Mouse (Mus musculus): ENCODE data around the gene Negr1.
A peak's percentile ranks its signal among the peaks of the same experiment; 100 is the strongest.

Gene Negr1

DNA sequence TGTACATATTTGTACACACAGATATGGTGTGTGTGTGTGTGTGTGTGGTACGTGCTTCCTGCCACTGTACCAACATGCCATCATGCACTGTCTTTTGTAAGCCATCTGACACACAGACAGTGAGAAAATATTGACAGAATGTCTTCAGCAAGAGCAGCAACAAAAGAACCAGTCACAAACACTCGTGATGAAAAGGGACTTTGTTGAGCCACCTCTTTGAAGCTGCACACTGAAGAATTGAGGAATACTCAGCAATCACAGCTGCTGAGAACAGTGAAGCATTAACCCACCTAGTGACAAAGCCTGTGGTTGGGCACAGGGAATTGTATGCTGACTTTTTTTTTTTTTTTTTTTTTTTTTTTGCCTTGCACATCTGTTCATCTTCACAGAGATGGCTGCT is 558.3 kb downstream of the Negr1 start:
- DNase-seq, result no peak

DNA sequence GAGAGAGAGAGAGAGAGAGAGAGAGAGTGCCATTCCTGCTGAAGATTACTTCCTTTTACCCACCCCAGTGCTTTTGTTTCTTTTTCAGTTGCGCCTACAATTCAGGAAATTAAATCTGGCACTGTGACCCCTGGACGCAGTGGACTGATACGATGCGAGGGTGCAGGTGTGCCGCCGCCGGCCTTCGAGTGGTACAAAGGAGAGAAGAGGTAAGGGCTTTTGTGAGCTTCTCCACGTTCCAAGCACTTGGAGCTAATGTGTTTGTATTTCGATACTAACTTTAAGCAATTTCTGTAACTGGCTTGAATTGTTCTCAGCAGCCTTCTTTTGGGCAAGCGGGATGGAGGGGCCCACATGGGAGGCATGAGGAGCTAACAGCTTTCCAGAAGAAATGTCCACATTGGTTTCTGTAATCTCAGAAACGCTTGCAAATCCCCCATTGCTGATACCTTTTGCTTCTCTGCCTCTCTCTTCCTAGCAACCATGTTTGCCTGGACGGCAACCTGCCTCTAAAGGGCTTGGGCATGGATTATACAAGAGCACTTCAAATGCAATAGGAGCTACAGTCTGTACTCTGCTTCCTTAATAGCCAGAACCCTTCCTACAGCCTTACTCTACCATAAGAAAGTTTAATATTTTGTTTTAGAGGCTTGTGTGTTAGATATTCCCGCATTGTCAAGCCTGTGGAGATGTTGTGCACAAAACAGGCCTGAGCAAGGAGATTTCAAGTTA is 584.7 kb downstream of the Negr1 start:
- no peak for DNase-seq

- DNase-seq, result no peak
Measured at GRCm38 (mm10) chr3:157154902-157155301, 593.3 kb downstream of the Negr1 start.

DNA sequence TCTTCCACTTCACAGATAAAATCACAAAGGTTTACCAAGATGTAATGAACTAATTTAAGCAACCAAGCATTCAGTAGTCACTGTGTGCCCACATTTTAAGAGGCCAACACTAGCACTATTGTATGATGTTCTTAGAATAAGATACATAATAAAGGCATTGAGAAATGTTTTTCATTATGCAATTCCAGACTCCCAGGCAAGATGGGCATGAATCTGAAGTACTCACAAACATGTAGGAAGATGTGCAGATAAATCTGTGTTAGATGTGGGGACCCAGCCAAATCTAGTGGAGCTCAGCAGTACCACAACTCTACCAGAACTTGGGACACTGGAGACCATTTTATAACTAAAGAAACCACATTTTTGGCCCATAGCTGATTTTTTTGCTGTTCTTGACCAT is 593.9 kb downstream of the Negr1 start:
- DNase-seq, result no peak

DNA sequence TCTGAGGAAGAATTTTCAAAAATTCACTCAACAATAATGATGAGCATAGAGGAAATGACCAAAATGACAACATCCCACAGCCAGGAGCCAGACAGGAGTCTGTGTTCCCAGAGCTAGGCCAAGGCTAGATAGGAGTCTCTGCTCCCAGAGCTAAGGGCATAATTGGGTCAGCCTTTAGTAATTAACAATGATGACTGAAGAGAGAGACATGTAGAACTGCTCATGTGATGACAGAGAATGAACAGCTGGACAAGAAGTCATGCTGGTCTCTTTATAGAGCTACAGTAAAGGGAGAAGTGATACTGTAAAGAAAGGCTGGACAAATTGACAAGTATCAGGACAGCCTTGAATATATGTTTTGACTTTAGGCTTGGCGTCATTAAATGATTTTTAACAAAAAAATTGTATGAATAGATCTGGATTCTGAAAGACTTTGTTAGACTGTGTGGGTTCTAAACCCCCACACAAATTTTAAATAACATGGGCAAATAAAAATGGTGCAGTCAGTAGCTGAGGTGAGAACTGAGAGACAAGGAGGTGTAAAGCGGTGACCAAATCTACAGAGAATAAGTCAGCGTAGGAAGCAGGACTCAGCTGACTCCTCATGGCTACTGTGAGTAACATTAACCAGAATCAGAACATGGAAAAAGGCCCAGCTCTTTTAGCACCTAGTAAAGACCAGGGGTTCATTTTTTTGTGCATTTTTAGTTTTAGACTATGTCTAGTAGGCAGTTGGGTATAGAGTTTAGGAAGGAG is 603.4 kb downstream of the Negr1 start:
- no peak for DNase-seq

- no peak for DNase-seq
Measured at GRCm38 (mm10) chr3:157181975-157182374, 620.4 kb downstream of the Negr1 start.

- DNase-seq, result peak; percentile 76
Measured at GRCm38 (mm10) chr3:157188939-157189725, 627.5 kb downstream of the Negr1 start.

GRCm38 (mm10) chr3:157189834-157190233 is 628.2 kb downstream of the Negr1 start:
- no peak for DNase-seq

DNA sequence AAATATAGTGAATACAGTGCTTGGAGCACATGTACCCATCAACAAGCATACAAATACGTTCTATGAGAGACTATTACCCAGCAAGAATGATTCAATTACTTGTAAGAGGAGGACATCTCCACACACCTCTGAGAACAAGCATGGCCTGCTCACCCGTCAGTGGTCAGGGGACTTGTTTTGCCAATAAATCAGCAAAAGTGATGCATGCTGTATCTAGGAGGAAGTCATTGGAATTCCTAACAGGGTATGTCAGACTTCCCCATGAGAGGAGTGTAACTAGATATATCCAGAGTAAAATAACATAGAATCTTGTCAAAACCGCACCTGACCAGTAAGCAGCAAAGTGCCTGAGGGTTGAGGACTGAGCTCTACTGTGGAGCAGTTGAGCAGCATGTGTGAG is 629.0 kb downstream of the Negr1 start:
- peak; percentile 64 for DNase-seq

- no peak for DNase-seq
Measured at GRCm38 (mm10) chr3:157192021-157192420, 630.4 kb downstream of the Negr1 start.

DNA sequence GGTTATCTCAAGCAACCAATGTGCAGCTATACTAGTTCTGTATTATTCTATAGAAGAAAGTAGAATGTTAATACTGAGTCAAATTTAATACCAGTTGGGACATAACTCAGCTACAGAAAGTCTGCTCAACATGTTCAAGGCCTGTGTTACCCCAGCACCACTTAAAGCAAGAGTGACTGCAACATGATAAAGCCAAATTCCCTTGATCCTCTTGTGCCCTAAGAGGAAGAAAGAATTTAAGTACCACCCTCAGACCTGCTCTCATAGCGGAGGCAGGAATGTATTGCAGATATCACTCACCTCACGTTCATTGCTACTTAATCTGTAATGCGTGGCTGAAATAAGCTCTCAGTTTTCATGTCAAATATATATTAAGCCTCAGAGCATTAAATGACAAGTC is 631.5 kb downstream of the Negr1 start:
- no peak for DNase-seq

DNA sequence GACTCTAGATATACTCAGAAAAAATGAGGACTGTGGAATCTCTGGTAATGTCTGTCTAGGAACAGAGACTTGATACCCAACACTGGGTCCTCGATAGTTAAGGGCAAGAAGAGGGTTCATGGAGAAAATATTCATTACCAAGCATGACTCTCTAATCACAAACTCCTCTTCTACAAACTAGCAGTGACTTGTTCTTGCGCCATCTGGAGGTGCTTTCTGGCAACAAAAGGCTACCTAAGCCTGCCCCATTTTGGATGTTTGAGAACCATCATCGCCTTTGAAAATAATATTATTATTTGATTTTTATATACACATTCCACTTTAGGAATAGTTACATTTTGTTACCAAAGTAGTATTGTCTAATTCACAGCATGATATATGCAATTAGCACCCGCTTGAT is 637.1 kb downstream of the Negr1 start:
- no peak for DNase-seq

GRCm38 (mm10) chr3:157201726-157202125 is 640.1 kb downstream of the Negr1 start:
- no peak for DNase-seq

- peak; percentile 23 for DNase-seq
Measured at GRCm38 (mm10) chr3:157203573-157203972, 642.0 kb downstream of the Negr1 start.

DNA sequence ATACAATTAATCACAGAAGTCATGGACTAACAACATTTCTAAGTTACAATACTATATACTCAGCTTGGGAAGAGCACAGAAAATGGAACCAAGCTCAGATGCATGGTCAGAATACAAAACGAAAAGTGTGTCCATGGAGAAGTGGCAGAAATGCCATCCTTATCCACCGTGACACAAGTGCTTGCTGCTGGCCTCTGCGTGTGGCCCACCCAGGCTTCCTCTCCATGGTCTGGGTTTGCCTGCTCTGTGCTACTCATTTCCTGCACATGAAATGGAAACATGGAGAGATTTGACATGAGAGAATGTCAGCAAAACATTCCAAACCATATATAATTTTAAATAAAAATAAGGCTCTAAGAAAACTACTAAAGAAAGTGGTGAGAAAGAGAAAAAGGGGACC is 645.2 kb downstream of the Negr1 start:
- DNase-seq, result peak; percentile 55

GRCm38 (mm10) chr3:157208966-157209365 is 647.4 kb downstream of the Negr1 start:
- peak; percentile 96 for DNase-seq

DNA sequence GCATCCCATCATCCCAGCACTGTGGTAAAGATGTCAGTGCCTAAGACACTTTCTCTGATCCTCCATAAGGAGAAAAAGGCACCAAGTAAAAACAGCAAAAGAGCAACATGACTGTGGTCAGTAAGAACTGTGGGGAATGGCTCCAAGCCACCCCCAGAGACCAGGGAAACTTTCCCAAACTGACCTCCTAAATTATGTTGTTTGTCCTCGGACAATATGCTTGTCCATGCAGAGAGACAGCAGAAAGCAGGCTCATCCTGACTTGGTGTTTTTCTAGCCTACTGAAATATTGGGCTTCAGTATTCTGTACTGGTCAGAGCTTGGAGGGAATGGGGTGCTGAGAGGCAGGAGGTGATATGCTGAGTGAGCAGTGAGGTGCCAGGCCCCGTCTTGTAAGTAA is 647.8 kb downstream of the Negr1 start:
- no peak for DNase-seq

- peak; percentile 76 for DNase-seq
Measured at GRCm38 (mm10) chr3:157215937-157216719, 654.5 kb downstream of the Negr1 start.

DNA sequence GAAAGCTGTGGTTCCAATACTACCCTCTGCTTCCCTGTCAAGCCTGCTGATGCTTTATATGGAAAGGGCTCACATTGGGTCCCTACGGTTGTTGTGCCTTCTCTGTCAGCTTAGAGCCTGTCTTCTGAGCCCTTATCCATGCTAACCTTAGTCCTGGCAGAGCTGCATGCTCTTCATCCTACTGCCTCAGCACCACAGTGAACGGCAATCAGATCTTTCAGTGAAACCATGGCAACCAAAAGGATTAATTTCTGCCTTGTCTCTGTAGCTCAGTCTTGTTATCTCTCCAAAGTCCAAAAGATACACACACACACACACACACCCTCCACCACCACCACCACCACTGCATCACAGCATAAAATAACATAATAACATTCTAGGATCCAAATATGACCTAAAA is 656.2 kb downstream of the Negr1 start:
- peak; percentile 60 for DNase-seq

DNA sequence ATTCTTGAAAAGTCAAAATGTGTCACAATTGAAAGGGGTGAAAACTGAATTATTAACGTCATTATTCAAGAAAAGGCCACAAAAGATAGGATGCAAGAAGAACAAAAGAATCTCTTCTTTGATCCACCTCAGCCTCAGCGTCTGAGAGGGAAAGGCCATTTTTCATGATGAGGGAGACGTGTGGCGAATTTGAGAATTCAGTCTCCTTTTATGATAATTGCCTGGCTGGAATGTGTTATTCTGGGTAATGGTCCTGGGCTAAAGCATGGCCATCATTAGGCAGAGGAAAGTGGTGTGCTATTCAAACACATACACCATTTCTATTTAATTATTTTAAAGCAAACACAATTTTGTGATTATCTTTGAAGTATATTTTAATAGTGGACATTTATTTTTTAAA is 663.3 kb downstream of the Negr1 start:
- DNase-seq, result no peak

DNA sequence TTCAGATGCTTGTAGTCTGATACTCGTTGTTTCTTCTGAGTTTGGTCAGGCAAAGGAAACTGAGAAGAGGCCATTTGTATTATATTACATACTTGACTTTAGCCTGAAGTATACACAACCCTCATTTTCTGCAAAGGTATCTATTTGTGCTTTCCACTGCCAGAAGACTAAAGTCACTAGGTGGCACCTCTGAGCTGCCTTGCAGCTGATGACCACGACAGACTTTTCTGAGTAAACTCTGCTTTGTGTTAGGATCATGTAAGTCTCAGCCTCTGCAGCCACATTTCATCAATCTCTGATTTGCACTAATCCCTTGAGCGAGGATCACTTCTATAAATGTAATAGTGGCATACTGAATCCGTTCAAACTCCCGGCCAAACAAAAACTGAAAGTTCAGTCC is 671.1 kb downstream of the Negr1 start:
- DNase-seq, result no peak

GRCm38 (mm10) chr3:157240240-157240639 is 678.6 kb downstream of the Negr1 start:
- DNase-seq, result no peak

DNA sequence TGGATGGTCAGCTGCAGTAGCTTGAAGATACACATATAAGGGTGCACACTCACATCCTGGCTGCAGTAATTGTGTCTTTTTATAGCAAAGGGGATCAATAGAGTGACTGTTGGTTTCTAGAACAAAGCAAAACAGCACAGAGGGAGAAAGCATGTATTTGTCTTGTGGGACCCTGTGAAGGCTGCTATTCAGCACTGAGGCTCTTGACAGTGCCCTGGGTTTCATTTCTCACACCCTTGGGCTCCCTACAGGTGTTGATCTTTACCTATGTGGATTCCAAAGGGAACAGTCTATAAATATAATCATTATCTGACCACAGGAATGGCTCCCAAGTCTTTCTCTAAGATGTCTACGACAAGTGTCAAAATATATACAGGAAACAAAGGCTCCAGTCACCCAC is 693.9 kb downstream of the Negr1 start:
- DNase-seq, result no peak
